Mouse (Mus musculus) layer of hippocampus, postnatal 10 days (tissue): Measurements from ENCODE around the gene Gjb3. TPM values are rescaled to one million over a fixed set of nuclear protein-coding genes. Genes with fewer than 3 reads are reported as not detected.
A peak's percentile ranks its signal among the peaks of the same experiment; 100 is the strongest.

Experiments
- DNase-seq, 2 experiments: peaks; one replicate each; pipeline ENCODE4 v3.0.0; 2021; ENCODE audit warnings: low spot score in 2 of 2
- long read RNA-seq: library from polyadenylated mRNA; stranded (forward); transcript quantifications from one replicate; pipeline ENCODE4 v2.0.0, GENCODE M21; 2023
- total RNA-seq, 2 experiments: library from RNA; stranded (reverse); gene quantifications; 2 replicates each; pipeline ENCODE4 v1.2.3; 2021

Gene Gjb3
- total RNA-seq, result under 1 TPM; 0.64 to 0.80 TPM
- long read RNA-seq, result 0 reads

- peak in 1 of 2 experiments; percentile 41 for DNase-seq
These were observed at the start of gene Gjb3 for GRCm38 (mm10) chr4:127330181-127331100. Gene Gjb3 (minus strand): TSS chr4:127330844.

- DNase-seq, result no peak
These were observed 46.7 kb upstream of the Gjb3 start for GRCm38 (mm10) chr4:127377344-127377743.

GRCm38 (mm10) chr4:127375541-127376177 is 45.0 kb upstream of the Gjb3 start:
- no peak for DNase-seq

GRCm38 (mm10) chr4:127374645-127375044 is 44.0 kb upstream of the Gjb3 start:
- DNase-seq, result no peak

GRCm38 (mm10) chr4:127373491-127373890 is 42.8 kb upstream of the Gjb3 start:
- no peak for DNase-seq

GRCm38 (mm10) chr4:127371546-127371945 is 40.9 kb upstream of the Gjb3 start:
- DNase-seq, result no peak

- DNase-seq, result peak in 1 of 2 experiments; percentile 23
These were observed 39.8 kb upstream of the Gjb3 start for GRCm38 (mm10) chr4:127370447-127370846.

- peak; percentile 81 to 87 for DNase-seq
These were observed 37.8 kb upstream of the Gjb3 start for GRCm38 (mm10) chr4:127368379-127368973.

- no peak for DNase-seq
These were observed 35.2 kb upstream of the Gjb3 start for GRCm38 (mm10) chr4:127365834-127366233.

- DNase-seq, result no peak
These were observed 34.8 kb upstream of the Gjb3 start for GRCm38 (mm10) chr4:127365433-127365832.

- no peak for DNase-seq
These were observed 33.8 kb upstream of the Gjb3 start for GRCm38 (mm10) chr4:127364431-127364830.

- no peak for DNase-seq
These were observed 32.7 kb upstream of the Gjb3 start for GRCm38 (mm10) chr4:127363331-127363730.

- no peak for DNase-seq
These were observed 31.9 kb upstream of the Gjb3 start for GRCm38 (mm10) chr4:127362520-127362919.

- no peak for DNase-seq
These were observed 27.4 kb upstream of the Gjb3 start, which contains the start of gene Gjb5 for GRCm38 (mm10) chr4:127358018-127358417. Gene Gjb5 (minus strand): TSS chr4:127358181.

GRCm38 (mm10) chr4:127354506-127355485 is 24.2 kb upstream of the Gjb3 start:
- no peak for DNase-seq

- no peak for DNase-seq
These were observed 23.4 kb upstream of the Gjb3 start, which contains the start of gene Gjb4 for GRCm38 (mm10) chr4:127353951-127354438. Gene Gjb4 (minus strand): TSS chr4:127354081.

GRCm38 (mm10) chr4:127352594-127352993 is 21.9 kb upstream of the Gjb3 start:
- DNase-seq, result no peak

- no peak for DNase-seq
These were observed 19.1 kb upstream of the Gjb3 start for GRCm38 (mm10) chr4:127349560-127350300.

- DNase-seq, result no peak
These were observed 14.4 kb upstream of the Gjb3 start for GRCm38 (mm10) chr4:127345000-127345399.

GRCm38 (mm10) chr4:127341372-127341771 is 10.7 kb upstream of the Gjb3 start:
- DNase-seq, result no peak
